Mouse (Mus musculus): ENCODE measurements around the gene Ctrc. TPM values are rescaled to one million over a fixed set of nuclear protein-coding genes. Genes with fewer than 3 reads are reported as not detected.

The Ctrc gene
- total RNA-seq (2022), result not detected

DNA sequence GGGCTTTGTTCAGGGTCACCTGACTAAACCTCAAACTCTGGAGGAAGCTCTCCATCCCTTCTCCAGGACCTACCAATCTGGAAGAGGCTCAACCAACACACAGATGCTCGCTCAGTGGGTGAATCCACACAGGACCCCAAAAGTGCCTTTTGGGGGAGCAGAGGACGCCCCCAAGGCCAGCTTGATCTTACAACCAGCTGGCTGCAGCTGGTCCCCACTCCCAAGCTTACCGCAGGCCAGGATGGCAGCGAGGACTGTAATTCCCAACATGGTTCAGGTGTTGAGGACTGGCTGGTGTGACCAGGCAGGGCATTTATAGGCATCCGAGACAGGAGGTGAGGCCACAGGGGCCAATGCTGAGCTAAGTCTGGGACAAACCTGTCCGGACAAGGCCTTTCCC lies at the start of gene Ctrc:
TSS of gene Ctrc (minus strand) at position 361 of the 400 bp plus-strand sequence.
- no peak for DNase-seq (ENCODE audit: low spot score in 2 of 2)

DNA sequence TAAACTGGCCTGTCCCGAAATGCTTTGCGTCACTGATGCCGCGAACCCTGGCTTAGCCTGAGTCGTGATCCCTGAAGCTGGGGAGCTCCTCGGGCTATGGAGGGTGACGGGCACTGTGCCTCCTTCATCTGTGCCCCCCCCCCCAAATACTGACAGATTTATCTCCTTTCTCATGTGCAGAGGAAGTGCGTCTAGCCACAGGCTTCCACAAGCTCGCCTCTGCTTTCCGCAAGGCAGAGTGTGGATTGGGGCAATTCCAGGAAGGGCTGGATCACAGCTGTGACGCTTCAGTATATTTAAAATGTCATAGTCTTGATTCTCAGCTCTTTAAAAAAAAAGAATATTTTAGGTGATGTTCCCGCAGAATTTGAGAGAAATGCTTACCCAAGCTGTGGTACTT lies 49.6 kb upstream of the Ctrc start:
- DNase-seq (ENCODE audit: low spot score in 2 of 2), result no peak

DNA sequence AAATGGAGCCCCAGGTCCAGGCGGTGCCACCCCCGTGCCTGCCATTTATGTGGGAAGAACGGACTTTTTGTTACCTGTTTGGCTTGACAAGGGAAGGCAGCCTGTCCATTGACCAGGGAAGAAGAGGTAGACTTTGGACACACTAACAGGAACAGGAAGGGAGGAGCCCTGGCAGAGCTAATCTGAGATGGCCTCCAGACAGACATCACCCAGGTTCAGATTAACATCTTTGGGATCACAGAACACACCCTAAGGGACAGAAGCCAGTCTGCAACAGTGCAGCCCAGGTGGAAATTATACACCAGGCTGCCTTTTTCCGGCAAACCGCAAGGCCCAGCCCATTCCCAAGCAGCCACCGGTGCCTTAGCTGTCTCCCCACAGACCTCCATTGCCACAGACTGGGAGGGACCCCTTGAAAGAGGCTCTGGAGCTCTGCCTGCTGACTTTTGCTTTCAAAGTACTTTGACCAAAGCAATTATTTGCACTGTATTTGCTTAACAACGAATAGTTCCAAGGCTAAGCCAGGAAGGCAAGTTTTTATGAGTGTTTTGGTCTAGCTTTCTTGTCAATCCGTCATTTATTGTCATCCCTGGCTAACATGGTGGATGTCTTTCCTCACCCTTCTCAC lies 47.1 kb upstream of the Ctrc start:
- no peak for DNase-seq (ENCODE audit: low spot score in 2 of 2)

DNA sequence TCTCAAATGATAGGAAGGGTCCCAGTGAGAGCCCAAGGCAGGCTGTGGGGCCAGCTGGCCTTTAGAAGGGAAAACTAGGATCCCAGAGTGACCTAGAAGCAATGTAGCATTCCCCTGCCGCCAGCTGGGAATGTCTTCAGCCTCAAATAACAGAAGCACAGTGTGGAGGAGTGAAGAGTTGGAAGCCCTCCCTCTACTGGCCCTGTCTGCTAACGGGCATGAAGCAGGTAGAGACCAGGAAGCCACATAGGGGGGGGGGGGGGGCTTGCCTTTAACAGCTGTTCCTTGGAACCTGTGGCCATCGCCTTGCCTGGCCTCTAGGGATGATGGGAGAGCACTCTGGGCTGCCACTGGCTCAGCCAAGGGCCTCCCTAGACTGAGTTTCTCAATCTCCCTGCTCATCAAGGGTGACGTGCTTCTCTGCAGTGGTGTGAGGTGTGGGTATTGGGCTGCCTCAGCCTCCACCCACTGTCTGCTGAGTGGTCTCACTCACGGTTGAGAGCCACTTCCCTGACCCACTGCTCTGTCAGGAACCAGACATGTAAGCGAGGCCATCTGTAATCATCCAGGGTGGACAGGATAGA lies 40.3 kb upstream of the Ctrc start:
- DNase-seq (ENCODE audit: low spot score in 2 of 2), result no peak

DNA sequence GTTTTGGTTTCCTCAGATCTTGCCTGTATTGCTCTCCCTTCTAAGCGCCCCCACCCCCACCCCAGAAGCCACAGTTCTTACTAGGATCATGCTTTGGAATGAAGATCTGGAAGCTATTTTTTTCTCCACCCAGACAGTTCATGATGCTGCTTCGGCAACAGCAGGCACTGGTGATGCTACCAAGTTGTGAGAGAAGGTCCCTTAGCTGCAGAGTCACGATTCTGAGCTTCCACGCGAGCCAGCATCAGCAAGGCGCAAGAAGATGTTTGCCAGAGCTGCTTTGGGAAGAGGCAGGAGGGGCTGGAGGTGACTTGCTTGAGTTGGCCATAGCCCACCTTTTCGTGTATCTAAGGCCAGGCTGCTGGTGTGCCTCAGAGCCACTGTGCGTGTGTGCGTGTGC lies 39.3 kb upstream of the Ctrc start:
- DNase-seq (ENCODE audit: low spot score in 2 of 2), result peak; percentile 31 to 83

DNA sequence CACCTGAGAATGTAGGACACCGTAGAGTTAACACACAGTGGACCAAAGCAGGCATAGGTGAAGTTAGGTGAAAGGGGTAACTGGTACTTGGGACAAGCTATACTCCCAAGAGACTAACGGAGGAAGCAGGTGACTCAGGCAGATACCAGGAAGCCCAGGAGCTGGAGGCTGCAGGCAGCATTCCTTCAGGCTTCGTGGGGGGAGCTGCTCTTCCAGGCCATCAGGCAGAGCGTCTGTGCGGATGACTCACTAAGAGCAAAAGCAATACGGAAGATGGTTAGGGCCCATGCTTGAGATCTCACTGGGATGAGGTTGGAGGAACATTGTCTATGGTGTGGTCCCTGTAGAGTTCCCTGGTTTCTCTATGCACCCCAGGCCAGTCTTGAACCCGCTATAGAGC lies 36.7 kb upstream of the Ctrc start:
- DNase-seq (ENCODE audit: low spot score in 2 of 2), result no peak

DNA sequence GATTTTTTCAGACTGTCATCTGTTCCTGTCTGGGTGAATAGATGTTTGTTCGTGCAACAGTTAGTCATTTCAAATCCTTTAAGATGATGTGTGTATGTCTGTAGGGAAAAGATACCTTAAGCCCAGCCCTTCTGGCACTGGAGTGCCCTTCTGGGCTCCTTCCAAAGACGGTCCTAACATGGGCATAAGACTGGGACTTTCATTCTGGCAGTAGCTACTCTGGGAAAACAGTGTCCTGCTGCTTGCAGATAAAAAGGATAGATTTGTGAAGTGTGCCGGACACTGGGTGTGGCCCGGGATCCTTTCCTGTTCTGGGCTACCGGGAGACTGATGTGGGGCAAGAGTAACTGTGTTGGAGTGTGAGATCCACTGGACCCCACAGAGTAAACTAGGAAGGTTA lies 35.8 kb upstream of the Ctrc start:
- DNase-seq (ENCODE audit: low spot score in 2 of 2), result no peak

DNA sequence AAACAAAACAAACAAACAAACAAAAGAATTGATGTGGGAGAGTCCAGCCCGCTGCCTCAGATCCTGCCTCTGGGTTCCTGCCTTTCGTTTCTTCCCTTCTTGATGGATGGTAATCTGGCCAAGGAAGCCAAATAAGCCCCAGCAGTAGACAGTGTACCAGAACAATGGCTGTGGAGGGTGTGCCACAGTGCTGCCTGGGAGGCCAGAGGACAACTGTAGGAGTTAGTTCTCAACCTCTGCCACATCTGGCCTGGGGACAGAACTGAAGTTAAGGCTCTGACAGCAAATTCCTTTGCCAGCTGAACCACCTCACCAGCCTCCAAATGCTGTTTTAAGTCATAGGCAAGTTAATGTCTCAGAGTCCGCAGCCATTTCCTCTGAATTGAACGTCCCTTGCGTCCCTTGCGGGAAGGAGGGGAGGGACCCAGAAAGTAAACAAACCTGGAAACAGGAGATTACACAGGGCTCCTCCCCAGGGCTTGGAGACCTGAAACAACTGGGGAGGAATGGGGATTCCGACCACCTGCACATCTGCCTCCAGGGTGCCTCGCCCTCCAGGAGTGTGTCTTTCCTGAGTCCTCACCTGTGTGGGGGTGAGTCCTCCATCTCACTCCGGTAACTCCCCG lies 35.2 kb upstream of the Ctrc start:
- no peak for DNase-seq (ENCODE audit: low spot score in 2 of 2)

DNA sequence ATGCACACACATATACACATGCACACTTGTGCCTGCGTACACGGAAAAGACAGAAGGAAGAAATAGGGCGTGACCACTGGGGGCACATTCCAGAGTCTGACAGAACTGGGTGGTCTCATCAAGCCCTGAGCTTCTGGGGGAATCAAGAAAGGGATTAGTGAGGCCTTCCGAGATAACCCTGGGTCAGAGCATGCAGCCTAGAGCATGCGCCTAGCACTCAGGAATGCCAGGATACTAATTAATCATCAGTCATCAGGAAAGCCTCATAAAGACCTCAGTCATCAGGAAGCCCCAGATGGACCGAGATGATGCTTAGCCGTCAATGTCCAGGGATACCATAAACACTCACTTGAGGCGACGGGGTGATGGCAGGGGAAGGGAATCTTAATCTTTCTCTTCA lies 33.7 kb upstream of the Ctrc start:
- no peak for DNase-seq (ENCODE audit: low spot score in 2 of 2)

DNA sequence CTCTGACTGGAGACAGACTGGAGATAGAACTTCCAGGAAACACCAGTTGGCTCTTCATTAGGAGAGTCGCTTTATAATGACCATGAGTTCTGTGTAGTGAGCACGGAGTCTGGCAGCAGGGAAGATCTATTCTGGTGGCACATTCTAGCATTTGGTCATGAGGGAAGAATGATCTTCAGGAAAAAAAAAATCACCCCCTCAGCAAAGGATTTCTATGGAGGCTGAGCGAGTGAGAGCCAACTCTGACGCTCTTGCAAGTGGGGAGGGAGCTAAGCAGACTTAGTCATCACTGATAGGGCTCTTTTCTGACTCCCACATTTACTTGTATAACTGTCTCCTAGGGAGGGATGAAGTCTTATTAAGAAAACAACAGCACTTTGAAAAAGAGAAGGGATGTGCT lies 32.9 kb upstream of the Ctrc start:
- no peak for DNase-seq (ENCODE audit: low spot score in 2 of 2)

DNA sequence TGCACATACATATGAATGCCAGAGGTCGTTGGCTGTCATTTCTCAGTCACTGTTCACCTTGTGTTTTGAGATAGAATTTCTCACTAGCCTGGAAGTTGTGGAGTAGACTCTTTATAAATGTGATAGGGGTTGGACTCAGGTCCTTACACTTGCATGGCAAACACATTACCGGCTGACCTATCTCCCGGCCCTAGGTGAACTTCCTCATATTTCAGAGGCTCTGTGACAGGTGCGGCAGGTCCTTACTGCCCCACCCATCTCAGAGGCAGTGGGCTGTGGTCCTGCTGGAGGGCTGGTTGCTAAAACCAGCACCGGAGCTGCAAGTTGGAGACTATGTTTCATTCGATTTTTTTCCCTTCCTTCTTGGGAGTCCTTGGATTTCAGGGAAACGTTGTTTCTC lies 32.5 kb upstream of the Ctrc start:
- DNase-seq (ENCODE audit: low spot score in 2 of 2), result no peak

DNA sequence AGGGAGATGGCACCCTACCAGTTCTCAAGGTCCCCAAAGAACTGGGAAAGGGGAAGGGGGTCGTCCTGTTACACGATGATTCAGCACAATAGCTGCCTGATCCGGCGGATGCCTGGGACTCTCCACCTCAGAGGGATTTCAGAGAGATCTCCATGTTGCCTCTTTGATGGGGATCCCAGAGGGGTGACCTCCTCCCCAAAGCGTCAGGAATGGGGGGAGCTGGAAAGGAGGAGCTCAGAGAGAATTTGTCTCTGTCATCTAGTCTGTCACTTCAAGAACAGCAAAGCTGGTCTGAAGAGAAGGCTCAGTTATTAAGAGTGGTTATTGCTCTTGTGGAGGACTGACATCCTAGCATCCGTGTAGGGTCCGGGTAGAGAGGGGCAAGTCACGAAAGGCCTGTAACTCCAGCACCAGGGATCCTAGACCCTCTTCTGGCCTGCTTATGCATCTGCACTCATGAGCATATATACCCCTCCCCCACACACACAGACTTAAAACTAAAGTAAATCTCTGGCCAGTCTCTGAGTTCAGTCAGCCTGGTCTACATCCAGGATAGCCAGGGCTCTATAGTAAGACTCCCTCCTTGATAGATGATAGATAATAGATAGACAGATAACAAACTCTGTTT lies 29.4 kb upstream of the Ctrc start:
- no peak for DNase-seq (ENCODE audit: low spot score in 2 of 2)

DNA sequence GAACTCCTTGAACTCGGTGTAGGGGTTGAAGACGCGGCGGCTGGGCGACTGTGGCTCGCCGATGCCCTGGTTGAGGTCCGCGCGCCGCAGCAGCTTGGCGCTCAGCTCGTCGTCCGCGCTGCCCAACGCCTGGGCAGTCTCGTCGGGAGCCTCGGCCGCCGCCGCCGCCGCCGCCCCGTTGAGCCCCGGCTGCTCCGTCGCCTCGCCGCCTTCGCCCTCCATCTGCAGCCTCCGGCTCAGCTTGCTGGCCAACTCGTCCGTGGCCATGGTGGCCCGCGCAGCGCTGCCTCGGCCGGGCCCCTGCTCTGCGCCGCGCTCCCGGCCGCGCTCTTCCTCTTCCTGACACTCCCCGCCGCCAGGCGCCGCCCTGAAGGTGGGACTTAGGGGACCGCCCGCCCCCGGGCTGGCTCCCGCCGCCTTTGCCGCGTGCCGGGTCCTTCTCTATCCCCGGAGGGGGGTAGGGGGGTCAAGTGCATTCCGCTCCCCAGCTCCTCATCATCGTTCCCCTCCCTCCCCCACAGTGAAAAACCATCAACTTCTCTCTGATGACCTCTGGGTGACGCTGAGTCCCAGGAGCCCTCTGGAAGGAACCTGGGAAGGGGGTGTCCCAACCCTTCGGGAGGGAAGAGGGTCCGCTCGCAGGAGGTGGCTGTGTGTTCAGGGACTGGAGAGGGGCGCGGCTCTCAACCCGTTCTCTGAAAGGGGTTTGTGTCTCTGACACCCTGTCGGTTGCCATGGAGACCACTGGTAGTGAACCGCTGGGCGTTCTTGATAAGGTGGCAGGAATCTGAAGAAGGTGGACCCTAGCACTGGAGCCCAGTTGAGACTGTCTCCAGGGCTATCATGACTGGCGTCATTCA lies 28.7 kb upstream of the Ctrc start, which contains the start of gene Efhd2:
TSS of gene Efhd2 (minus strand) at position 320 of the 860 bp plus-strand sequence.
- peak in 1 of 2 experiments; percentile 81 for DNase-seq (ENCODE audit: low spot score in 2 of 2)

DNA sequence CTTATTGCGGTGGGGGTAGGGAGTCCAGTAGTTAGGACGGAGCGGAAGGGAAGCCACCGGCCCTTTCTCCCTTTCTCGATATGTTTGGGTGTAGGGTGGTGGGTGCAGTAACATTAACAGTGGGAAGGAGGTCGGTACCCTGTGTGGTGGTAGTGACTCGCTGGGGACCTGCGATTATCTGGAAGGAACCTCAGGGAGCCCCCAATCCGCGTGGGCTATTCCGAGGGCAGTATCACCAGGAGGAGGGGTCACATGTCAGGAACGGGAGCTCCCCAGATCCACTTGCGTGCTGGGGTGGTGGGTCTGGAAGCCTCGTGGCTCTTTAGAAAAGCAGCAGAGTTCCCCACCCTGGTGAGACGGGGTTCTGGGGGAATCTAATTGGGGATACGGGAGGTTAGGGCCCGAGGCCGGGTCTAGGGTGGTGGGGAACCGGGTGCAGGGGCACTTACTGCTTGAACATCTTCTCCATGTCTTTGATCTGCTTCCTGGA lies 28.0 kb upstream of the Ctrc start:
- no peak for DNase-seq (ENCODE audit: low spot score in 2 of 2)

DNA sequence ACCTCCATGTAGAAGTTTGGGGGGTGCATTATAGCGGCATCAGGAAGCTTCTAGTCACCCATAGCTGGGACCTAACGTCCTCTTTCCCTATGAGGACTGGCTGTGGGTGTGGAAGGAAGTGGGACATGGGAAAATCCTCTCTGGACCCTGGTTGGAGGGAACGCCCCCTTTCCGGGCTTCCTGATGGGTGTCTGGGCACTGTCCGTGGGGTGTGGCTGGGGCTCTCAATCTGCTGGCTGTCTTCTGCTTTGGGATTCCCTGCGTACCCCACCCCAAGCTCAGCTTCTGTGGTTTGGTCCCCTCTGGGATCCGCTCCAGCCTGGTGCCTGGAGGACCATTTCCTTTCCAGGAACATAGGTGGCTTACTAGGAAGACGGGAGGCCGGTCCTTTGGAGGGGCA lies 26.8 kb upstream of the Ctrc start:
- DNase-seq (ENCODE audit: low spot score in 2 of 2), result peak in 1 of 2 experiments; percentile 15

DNA sequence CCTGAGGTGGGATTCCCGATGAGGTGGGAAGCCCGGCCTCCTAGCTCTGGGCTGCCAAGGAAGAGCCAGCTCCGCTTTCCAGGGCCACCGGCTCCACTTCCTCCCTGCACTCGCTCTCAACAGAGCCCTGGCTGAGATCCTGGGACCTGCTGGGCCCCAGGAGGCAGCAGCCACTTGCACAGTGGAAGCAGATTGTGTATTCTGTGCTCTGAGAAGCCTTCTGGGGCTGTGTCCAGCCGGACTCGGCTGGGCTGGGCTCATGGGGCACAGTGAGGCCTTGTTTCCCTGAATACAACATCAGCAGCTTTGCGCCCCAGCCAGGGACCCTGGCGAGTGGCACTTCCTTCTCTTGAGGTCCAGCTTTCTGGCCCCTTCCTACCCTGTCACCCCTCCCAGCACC lies 25.8 kb upstream of the Ctrc start:
- peak in 1 of 2 experiments; percentile 73 for DNase-seq (ENCODE audit: low spot score in 2 of 2)

DNA sequence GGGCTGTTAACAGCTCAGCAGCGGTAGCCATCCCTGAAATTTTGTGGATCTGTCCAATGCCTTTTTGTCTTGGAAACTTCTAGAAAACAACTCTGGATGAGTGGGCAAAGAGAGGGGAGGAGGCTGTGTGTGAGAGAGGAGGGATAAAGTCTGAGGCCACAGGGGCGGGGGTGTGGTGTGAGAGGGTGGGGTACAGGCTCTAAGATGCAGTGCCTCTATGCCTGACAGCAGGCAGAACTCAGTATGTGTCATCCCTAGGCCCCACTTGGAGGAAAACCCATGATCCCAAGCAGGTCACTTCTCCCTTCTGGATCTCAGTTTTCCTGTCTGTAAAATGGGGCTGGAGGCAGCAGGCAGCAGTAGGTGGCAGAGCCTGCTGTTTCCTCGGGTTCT lies 25.2 kb upstream of the Ctrc start:
- DNase-seq (ENCODE audit: low spot score in 2 of 2), result no peak

DNA sequence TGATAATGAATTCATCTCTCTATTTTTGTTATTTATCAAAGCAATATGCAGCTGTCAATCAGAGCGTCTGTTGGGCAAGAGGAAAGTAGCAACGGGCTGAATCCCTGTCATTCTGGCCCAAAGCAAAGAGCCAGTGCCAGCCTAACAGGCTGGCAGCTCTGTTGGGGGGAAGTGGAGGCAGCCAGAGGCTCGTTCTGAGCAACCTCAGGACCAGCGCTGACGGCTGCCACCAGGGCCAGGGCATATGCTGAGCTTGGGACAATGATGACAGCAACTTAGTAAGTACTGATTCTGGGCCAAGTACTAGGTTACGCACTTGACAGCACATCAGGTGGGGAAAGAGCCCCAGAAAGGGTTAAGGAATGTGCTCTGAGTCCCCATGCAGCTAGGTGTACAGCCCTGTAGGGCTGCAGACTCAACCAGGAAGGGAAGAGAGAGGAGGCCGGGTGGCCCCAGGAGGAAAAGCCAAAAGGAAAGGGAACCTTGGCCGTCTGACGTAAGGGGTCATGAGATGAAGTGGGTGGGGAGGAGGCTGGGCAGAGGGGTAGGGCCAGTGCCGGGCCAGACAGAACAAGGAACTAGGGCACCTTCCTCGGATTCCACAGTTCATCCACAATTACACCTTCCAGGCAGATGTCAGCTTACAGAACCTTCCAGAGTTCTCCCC lies 24.6 kb upstream of the Ctrc start:
- no peak for DNase-seq (ENCODE audit: low spot score in 2 of 2)

DNA sequence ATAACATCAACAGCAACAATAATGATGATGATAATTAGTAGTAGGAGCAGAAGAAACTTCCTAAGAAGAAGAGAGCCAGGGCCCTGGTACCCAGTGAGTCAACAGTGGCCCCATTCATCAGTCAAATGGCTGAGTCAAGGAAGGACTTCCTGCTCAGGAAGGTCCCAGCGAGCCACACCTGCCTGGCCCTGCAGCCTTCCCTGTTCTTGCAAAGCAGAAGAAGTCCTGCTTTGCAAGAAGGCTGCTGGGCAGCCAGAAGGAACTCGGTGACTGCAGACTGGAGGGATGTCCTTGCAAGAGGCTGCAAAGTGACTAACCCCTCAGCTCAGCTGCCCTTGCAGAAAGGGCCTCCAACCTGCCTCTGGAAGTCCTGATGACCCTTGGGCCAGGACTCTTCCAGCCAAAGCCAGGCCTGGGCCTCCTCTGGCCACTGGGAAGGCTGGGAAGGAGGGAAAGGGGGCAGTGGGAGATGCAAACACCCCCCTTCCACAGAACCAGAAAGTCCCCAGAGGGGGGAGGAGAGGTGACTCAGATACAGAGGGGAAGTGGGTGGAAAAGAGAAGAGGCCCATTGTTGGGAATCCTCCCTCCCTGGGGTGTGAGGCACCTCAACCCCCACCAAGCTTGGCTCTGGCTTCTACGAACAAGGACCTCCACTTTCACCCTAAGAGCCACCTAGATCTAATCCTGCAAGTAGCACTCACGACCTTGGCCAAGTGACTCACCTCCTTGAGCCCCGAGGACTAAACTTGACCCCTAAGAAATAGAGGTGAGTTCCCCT lies 23.5 kb upstream of the Ctrc start:
- no peak for DNase-seq (ENCODE audit: low spot score in 2 of 2)

DNA sequence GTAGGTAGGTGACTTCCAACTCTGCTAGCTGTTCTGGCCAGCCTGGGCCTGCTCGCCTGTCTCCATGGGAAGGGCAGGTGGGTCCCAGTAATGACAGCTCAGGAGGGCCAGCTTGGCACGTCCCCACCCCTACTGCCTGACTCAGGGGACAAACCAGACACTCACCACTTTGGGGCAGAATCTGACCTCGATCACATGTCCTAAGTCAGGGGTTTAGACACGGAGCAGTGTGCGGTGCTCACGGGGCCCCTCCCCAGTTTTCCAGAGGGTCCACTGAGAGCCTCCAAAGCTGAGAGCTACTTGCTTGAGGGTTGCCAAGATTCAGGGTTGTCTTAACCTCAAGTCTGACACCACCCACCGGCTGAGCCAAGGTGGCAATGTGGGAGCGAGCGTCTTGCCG lies 21.9 kb upstream of the Ctrc start:
- DNase-seq (ENCODE audit: low spot score in 2 of 2), result peak in 1 of 2 experiments; percentile 23

Measured in left cerebral cortex, adult 8-10 months (tissue).